Mouse (Mus musculus): Measurements from ENCODE around the gene Cttnbp2nl.

The Cttnbp2nl gene

DNA sequence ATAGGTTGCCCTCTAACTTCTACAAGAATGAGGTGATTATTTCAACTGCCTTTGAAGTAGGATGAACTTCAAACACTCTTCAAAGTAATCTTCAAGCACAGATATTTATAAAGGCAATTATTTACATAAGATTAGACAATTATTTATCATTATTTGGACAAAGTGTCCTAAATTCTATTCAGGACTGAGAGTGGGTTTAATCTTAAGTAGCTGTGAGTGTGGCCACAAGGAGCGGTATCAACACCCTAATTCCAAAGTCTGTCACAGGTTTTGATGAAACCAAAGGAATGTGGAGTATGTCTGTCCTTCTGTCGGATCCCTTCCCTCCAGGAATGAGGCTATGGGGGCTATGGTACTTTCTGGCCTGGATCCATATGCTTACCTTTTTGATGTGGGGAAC is 38.0 kb downstream of the Cttnbp2nl start:
- no peak for DNase-seq (ENCODE audit: low spot score in 2 of 2)

- no peak for DNase-seq (ENCODE audit: low spot score in 2 of 2)
These were observed 40.1 kb downstream of the Cttnbp2nl start for GRCm38 (mm10) chr3:105012696-105013313.

DNA sequence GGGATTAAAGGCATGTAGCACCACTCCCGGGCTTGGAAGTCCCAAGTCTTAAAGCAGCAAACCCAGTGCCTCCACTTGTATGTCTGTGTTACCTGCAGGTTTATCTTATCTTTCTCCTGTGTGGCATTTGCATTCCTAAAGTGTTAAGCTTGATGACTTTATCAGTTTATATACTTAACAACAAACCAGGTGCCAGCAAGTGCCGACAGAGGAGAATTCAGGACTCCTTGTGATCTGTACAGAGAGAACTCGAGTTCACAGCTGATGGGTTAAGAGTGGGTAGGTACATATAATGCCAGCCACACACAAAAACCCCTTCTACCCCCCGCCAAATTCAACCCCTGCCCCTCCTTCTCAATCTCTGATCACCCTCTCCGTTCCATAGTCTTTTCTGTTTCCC is 41.1 kb downstream of the Cttnbp2nl start:
- no peak for DNase-seq (ENCODE audit: low spot score in 2 of 2)

- DNase-seq (ENCODE audit: low spot score in 2 of 2), result no peak
These were observed 42.1 kb downstream of the Cttnbp2nl start for GRCm38 (mm10) chr3:105010681-105011339.

GRCm38 (mm10) chr3:105008070-105008469 is 44.9 kb downstream of the Cttnbp2nl start:
- DNase-seq (ENCODE audit: low spot score in 2 of 2), result no peak

DNA sequence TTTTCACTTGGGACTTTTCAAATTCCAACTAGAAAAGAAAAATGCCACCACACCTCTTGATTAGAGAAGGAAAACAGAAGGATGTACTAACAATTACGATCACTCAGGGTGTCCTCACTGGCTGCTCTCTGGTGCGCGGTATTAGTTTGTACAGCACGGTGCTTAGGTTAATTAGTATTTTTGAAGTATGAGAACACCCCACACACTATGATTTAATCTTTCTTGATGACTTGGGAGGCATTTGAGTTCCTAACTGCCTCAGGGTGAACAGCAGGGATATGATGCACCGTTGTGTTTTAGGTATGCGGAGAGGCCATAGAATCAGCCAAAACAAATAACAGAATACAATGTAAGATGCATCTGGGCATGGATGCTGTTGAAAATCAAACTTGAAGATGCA is 46.8 kb downstream of the Cttnbp2nl start:
- DNase-seq (ENCODE audit: low spot score in 2 of 2), result no peak

DNA sequence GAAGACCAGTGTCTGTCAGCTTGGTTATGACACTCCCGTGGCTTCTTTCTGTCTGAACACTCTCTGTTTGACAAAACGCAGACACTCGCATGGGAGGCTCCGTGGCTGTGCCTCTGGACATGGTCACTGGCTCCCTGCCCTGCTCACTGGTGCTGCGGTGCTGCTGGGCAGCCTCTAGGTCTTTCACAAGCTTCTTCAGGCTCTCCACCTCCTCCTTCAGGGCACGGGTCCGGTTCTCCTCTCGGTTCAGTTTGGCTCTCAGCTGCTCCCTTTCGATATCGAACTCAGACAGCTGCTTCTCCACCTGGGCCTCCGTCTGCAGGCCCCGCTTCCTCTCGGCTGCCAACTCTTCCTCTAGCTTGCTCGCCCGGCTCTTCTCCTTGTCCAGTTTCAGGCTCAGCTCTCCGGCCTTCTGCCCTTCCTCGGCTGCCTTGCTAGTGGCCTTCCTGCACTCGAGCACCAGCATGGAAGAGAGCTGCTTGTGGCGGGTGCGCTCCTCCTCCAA is 47.3 kb downstream of the Cttnbp2nl start:
- DNase-seq (ENCODE audit: low spot score in 2 of 2), result no peak

- no peak for DNase-seq (ENCODE audit: low spot score in 2 of 2)
These were observed 47.9 kb downstream of the Cttnbp2nl start for GRCm38 (mm10) chr3:105005011-105005410.

- DNase-seq (ENCODE audit: low spot score in 2 of 2), result no peak
These were observed 48.9 kb downstream of the Cttnbp2nl start for GRCm38 (mm10) chr3:105003960-105004463.

GRCm38 (mm10) chr3:105001374-105001773 is 51.6 kb downstream of the Cttnbp2nl start:
- DNase-seq (ENCODE audit: low spot score in 2 of 2), result peak in 1 of 2 experiments; percentile 7

- DNase-seq (ENCODE audit: low spot score in 2 of 2), result no peak
These were observed 52.4 kb downstream of the Cttnbp2nl start for GRCm38 (mm10) chr3:105000561-105000960.

DNA sequence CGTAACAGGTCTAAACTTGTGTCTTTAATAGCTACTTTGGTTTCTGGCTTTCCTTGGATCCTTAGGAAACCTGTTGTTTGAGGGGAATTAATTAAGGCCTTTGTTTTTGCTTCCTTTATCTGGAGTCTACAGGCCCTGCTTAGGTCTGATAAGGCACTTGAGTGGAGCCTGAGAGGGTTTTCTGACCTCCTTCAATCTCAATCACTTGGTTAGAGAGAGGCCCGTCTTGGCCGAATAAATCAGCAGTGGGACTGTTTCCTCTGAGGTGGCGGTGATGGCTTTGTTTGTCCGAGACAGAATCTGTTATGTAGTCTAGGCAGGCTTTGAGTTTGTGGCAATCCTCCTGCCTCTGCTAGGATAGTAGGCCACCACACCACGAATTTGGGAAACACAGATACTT is 55.4 kb downstream of the Cttnbp2nl start:
- DNase-seq (ENCODE audit: low spot score in 2 of 2), result no peak

DNA sequence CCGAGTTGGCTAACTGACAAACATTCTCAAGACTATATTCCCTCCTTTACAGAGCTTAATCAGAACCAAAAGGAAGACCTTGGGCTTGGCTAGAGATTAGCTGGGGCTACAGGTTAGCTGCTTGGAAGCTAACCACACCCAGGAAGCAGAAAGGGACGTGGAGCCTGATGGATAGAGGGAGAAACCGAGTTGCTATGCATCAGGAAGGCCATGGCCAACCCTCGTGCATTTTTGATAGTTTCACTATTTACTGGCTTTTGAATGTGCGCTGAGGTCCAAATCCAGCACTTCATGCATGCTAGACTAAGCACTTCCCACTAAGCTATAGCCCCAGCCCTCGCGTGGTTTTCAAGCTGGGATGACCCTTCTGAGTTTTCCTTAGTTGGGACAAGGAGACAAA is 57.2 kb downstream of the Cttnbp2nl start:
- no peak for DNase-seq (ENCODE audit: low spot score in 2 of 2)

DNA sequence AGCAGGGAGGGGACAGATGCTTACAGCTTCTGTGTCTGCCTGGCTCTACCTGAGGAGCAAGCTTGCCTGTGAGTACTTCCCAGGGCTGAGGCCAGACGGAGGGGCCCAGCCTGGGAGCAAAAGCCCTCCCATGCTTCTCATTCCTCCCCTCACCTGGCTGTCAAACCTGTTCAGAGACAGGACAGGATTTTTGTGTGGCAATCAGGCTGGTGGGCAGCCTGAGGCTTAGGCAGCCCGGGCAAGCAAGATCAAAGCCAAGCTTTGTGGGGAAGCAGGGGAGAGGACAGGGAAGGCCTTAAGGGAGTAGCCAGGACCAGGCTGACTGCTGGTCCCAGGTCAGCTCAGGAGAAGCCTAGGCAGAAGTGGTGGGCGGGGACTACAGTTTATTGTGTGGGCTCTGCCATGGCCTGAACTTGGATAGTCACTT is 58.5 kb downstream of the Cttnbp2nl start:
- DNase-seq (ENCODE audit: low spot score in 2 of 2), result no peak

DNA sequence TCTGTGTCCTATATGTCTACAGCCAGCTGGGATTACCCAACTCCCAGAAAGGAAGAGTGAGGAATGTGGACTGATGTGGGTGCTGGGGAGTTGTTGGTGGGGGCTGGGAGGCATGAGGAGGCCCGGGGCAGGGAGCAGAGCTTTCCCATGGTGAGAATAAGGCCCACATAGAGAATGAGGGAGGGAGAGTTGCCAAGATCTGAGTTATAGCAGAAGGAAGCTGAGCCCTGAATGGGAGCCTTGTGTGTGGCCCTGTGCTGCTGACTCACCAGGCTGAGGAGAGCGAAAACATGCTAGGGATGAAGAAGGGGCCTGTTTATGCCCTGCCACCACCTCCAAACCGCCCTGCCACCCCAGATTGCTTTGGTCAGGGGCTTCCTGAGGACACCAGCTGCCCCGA is 59.1 kb downstream of the Cttnbp2nl start:
- no peak for DNase-seq (ENCODE audit: low spot score in 2 of 2)

DNA sequence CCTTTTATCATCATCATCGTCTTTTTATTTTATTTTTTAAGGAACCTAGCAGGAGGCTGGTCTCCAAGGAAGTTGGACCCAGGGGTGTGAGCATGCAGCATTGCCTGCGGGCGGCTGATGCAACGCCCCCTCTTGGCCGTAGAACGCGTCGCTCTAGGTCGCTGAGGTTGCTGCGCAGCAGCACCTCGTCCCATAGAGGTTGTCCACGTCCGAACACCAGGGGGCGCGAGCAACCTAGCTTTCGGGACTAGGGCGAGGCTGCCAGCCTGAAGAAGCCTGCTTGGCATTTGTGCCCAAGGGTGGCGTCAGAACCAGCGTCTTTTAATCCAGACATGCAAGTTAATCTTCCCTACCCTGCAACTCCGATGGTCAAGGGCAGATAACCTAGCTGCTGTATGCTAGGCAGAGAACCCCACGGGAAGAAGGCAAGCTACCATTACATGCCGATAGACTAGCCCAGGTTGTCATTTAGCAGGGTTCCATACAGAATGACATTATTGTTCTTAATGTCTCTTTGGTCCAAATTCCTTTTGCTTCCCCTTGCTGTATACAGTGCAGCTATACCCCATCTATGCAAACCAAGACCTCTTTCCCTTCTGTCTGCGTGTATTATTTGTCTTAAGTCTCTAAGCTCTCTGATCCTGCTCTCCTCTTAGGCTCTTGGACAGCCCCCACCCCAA is 60.1 kb downstream of the Cttnbp2nl start:
- DNase-seq (ENCODE audit: low spot score in 2 of 2), result peak; percentile 67 to 91

DNA sequence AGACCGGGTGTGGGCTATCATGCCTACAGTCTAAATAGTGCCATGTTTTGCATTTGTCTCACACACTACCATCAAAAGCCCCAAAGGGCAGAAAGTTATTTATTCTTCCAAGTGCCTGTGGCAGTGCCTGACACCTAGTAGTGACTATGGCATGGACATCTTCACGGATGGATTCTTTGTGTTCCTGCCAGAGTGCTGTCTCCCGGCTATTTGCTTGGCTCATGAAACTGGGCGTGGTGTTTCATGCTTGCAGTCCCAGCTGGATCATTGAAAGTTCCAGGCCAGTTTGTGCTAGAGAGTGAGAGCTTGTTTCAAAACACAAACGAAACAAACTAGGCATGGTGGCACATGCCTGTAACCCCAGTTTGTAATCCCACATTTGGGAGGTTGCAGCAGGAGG is 61.2 kb downstream of the Cttnbp2nl start:
- no peak for DNase-seq (ENCODE audit: low spot score in 2 of 2)

DNA sequence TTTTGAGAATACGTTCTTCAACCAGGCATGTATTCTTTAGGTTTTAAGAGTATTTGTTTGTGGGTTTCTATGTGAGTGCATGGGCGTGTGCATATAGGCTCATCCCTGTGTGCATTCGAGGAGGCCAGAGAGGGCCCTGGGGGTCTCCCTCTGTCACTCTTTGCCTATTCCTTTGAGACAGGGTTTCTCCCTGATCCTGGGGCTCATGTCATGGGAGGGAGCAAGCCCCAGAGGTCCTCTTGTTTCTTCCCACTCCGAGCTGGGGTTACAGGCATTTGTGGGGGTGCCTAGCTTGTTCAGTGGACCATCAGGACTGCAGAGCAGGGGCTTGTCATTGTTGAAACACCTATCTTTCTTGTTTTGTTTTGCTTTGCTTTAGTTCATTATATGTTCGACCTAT is 65.1 kb downstream of the Cttnbp2nl start:
- no peak for DNase-seq (ENCODE audit: low spot score in 2 of 2)

- DNase-seq (ENCODE audit: low spot score in 2 of 2), result no peak
These were observed 73.2 kb downstream of the Cttnbp2nl start for GRCm38 (mm10) chr3:104979735-104980134.

- peak; percentile 60 to 82 for DNase-seq (ENCODE audit: low spot score in 2 of 2)
These were observed 85.2 kb downstream of the Cttnbp2nl start for GRCm38 (mm10) chr3:104967548-104968300.

DNA sequence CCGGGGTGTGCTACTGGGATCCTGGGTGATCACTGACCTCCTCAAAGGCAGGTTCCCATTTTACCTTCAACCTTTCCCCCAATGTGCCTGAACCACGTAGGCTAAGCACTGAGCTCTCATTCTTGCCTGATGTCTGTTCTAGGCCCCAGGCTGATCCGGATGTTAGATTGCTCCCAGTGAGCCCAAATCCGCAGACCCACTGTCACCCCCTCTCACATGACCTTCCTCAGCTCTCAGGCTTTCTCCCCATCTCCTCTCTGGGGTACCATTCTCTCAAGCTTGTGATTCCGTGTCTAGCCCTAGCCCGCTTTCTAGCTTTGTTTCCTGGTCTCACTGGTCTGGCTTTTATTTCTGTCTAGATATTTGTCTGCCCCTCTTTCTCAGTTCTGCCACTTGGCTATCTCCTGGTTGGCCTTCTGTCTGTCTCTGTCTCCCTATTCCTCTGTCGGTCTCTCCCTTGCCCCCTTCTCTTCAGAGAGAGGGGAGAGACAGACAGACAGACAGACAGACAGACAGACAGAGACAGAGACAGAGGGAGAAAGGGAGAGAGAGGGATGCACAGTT is 86.9 kb downstream of the Cttnbp2nl start:
- DNase-seq (ENCODE audit: low spot score in 2 of 2), result no peak

Measured in thymus, postnatal 10 days (tissue).